Mouse (Mus musculus): Measurements from ENCODE around the gene Pde4d. TPM values are rescaled to one million over a fixed set of nuclear protein-coding genes. Genes with fewer than 3 reads are reported as not detected.

The Pde4d gene
- polyA plus RNA-seq, 3 experiments from 2014 or later, result 6.8 to 7.6 (median 7.4) TPM

DNA sequence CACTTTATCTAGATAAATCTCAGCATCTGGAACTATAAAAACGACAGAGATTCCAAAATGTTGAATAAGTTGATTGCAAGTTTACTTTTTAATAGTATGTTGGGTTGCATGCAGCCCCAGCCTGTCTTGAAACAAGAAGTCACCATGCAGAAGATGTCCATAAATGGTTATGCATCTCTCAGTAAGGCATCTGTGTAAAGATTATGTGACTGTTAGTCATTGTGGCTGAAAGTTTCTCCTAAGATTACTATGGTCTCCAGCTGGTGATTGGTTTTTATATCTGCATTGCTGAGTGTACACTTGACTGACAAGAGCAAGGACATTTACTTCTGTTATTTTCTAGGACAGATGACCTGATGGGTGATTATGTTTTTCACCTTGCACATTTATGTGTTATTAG, 1265.6 kb downstream of the Pde4d start:
- ATAC-seq, result no peak

DNA sequence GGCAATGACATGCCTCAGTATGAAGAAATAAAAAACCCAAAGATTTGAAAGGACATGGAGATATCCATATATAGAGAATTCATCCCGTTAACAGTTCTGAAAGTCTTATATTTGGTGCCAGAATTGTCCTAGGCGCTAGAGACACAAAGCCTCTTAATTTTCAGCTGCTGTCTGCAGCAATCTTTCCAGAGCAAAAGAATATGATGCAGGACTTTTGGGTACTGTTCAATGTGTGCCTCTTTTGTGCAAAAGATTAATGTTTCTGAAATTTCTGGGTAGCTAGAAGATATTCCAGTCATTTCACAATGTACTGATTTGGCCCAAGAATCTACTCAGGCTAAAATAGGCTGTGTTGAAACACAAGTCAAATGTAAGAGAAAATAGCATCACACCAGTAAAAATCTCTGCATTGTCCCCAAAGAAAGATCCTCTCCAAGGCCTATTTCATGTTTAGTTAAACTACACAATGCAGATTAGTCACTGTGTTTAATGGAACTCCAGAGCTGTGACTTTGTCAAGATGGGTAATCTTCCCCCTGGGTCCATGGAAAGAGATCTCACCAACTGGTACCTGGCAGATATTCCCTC, 1270.5 kb downstream of the Pde4d start:
- no peak for ATAC-seq

DNA sequence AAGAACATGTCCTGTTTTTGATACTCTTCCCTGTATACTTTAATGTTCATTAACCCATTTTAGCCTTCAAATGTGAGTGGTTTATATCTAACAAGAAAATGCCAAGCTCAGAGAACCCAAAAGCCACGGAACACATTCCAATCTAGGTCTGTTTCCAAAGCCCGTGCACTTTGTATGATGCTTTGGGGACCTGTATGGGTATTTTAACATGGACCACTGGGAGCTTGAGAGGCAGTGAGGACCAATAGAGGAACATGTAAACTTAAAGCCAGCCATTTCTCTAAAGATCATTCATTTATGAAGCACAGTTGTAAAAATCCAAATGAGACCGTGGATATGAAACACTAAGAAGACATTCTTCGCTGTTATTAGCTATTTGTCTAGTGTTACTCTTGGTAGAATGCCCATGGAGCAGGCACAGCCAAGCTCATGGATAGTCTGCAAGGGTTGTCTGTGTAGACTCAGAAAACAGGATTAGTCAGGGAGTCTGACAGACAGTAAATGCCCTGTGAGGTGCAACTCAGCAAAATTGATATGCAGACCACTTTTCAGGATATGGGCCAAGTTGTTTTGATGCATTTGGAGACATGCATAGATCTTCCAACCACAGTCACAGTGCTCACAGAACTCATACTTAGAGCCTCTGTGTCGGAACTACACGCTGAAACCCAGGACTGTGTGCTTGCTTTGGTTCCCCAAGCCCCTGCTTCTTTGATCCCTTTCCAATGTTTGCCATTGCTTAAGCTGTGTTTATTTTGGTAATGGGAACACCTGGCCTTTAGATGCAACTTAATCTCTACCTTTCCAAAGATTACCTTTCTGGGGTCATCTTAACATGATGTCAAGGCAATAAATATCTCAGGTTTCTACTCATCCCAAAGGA, 1272.7 kb downstream of the Pde4d start:
- no peak for ATAC-seq

DNA sequence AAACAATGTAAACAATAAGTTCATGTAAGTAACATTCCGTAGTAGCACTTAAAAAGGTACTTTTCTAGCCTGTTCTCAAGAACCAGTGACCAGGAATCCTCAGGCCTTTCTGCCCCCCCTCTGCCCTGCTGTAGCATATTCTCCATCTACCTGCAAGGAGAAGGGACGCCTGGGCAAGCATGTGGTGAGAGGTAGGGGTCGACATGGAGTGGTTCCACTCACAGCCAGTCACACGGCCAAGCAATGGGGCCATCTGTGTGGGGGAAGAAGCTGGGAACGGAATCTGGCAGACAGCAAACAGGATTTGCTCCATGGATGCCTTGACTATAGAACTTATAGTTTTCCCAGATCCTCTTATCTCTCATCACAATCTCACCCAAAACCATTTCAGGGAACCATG, 1277.6 kb downstream of the Pde4d start:
- ATAC-seq, result no peak

DNA sequence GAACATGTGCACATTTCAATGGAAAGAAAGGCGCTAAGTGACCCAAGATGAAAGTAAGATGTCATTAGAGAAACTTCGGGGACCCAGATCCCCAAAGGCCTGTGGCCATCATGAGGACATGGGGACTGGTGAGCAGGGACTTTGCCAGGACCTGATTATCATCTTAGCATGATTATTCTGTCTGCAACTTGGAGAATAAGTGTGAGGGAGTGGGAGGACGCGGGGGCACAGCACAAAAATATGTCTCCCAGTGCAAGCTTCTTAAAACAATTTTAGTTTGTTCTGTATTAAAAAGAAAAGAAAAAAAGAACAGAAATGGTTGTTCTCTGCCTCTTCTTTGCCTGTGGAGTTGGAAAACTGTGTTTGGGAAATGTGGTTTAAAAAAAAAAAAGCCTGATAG, 1279.9 kb downstream of the Pde4d start:
- ATAC-seq, result no peak

DNA sequence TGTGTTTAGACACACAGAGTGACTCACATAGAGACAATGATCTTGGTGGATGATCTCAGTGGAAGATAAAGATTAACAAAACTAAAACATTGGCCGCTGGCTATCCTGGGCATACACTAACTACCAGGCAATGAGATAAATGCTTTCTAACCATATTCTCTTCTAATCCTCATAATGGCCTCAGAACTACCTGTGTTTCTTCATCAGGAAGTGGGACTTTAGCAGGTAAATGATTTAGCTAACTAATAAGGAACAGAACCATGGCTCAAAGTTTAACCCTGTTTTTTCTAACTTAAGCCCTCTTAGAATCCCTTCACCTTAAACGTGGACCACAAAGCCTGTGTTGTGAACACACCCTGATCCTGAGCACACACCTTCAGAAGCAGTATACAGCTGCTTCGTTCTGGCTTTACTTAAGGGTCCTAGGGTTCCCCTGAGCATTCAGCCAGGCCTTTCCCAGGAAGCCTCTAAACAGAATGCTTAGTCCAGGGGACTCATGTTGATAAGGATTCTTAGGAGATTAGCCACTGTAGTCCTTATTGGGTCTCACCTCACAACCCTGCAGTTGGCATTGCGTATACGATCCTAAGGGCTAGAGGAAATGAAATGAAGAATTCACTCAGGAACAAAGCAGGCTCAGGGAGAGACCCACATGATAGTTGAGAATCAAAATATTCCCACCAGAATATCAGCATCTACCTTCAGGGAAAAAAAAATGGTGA, 1283.1 kb downstream of the Pde4d start:
- ATAC-seq, result no peak

DNA sequence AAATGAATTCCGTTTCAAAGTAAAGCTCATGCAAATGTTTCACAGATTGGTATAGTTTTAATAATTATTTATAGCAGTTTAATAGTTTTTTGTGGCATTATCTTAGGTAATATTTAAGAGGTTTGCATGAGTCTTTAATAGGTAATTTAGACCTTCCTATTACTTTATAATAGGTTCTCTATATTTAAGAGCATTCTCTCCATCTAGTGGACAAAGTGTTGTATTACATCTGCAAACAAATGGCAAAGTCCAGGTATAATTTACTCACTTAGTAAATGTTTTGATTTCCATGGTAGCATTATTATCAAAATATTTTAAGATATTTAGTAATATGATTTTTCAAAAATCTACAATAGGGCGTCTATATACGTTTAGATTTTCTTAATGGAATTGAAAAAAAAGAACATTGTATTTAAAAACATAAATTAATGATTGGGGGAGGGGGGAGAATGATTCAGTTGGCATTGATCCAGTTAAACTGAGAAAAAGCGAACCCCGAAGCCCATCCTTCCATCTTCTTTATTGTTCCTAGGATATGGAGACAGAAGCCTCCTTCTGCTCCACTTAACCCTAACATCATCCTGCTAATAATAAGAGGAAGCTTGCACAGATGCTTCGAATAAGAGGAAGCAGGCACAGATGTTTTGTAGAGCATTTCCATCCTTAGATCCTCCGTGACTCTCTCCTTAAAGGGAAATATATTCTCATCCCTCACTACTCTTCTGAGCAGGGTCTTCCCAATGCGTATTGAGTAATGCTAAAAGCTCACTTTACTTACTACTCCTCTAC, 1286.7 kb downstream of the Pde4d start:
- peak; percentile 60 for ATAC-seq

DNA sequence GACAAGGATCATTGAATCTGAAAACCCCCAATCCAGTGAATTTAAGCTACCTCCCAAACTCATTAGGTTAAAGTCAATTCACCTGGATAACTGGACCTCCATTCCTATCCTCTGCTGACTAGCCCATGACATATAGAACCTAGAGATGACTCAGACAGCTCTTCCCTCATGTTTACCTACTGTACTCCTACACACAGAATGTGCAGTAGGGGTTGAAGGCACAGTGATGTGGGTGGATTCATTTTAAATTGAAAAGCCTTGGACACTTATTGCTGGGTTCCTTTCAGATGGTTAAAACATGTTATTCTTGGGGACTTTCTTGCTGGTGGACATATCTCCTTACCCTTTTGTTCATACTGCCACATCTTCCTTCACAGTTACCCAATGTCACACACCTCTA, 1296.7 kb downstream of the Pde4d start:
- ATAC-seq, result no peak

DNA sequence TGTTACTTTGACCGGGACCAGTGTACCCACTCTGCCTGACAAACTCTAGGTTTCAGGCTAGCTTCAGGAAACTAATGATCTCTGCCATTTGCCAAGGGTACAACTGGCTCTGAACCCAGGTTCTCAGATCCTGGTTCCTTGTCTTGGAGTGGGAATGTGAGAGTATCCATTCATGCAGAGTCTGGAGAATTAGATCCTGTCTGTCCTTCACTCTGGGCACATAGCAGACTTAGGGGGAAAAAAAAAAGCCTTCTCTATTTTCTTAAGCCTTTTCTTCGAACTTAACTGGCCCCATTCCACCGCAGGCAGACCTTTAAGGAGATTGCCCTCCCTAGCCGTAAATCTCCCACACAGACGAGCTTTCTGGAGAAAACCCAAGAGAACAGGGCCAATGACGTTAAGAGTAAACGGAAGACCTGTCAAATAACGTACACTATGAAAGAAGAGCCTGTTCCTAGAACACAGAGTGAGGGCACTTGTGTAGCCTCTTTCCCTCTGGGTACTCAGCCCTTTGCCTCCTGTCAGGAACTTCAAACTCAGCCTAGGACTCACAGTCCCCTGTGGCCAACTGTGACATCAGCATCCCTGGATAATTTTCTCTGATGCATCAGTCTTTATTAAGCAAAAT, 1302.6 kb downstream of the Pde4d start:
- no peak for ATAC-seq

DNA sequence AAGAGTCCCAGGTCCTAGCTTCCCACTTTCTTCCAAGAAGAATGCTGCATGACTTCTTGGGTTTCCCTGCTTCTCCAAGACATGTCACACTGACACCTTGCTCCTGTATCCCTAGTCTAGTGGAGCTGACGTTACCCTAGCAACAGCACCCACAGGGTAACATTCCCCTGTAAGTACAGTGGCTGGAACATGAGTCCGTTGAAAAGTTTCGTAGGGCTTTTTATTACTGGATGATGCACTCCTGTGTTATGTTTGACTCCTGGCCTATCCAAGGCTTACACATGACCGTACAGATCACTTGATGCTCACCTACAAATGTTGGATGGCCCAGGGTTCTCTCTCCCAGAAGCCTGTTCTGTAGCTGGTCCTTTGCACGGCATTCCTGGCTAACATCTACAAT, 1307.1 kb downstream of the Pde4d start:
- no peak for ATAC-seq

DNA sequence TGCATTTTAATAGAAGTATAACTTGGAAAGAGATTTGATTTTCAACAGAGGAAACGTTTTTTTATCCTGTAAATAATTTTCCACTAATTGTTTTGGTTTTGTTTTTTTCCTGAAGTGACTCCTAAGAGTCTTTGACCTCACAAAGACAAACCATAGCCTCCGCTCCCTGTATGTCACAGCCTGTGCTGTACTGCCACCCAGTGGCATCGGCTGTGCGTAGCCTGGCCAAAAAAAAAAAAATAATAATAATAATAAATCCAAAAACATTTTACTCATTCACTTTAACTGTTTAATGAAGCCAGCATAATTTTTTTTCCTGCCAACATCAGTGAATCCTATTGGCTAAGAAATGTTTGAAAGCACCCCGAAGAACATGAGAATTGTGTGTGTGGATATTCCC, 1309.5 kb downstream of the Pde4d start:
- no peak for ATAC-seq

DNA sequence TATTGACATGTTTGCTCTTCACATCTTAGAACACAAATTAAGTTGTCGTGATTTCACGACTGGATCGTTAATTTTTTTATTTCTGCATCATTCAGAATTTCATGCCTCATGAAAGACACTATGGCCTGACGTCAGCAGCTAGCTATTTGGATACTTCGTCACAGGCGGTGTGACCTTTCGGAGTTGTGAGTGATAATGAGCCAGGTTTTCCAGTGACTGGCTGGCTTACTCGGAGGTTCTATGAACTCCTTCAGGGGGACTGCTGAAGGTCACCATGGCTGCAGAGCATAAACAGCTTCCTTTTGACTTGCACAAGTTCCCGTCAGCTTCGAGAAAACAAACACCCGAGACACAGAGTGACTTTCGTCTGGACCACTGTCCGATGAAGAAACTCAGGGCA, 1311.3 kb downstream of the Pde4d start:
- no peak for ATAC-seq

DNA sequence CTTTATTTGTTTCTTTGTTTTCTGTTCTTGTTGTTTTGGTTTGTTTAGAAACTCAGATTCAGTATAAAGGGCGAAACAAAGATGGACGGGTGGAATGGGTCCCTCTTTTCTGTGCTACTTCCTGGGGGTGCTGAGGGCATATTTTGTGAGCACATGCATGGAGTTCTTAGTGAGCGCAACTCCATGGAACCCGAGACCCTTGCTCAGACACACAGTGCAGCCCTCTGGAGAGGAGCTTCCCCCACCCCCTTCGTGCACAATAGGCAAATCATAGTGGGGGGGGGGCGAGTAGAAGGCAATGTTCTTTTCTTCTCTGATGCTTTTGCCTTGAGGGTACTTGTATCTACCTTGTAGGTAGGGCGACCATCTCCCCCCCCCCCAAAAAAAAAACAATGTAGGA, 1325.0 kb downstream of the Pde4d start:
- ATAC-seq, result no peak

DNA sequence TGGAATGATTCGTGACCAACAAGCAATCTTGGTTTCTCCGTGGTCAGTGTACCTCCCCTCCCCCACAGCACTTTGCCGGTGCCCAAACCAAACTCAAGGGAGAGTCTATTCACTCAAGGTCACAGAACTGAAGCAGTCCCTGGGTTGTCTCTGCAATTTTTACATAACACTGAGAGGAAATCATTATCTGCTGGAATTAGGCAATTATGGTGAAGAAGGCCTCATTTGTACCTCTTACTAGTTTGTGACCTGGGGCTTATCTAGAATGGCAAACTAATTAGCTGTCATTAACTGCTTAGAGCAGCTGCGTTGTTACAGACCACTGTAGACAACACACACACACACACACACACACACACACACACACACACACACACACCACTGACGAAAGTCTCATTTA, 1325.4 kb downstream of the Pde4d start:
- ATAC-seq, result no peak

DNA sequence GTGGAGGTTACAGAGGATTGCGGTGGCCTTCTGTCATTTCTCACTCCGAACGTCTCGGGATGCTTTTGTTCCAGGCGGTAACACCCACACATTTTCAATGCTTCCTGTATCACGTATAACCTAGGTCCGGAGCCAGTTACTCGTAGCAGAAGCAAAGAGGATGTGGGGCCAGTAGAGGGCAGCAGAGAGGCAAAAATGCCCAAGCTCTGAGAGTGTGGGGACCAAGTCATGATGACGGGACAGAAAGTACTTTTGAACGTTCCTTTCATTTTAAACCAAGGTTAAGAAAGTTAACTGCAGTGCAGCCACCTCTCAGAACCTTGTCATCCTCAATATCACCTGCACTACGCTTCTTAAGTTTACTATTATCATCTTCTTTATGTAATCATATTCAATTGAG, 1326.4 kb downstream of the Pde4d start:
- ATAC-seq, result peak; percentile 99

DNA sequence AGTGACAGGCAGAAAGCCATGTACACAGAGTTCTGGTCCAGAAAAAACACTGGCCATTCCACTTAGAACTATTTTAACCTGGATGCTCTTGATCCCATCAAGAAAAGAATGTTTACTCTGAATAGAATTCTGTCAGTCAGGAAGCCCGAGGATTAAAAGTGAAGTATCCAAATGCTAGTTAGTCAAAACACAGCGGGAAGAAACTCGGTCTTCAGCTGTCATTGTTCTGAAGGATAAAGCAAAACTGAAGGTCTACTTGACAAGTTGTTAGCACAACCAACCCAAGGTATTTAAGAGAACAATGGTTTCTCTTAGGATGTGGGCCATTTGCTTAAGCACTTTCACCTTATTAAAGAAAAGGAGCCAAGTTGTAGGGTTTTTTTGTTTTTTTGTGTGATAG, 1327.2 kb downstream of the Pde4d start:
- no peak for ATAC-seq

DNA sequence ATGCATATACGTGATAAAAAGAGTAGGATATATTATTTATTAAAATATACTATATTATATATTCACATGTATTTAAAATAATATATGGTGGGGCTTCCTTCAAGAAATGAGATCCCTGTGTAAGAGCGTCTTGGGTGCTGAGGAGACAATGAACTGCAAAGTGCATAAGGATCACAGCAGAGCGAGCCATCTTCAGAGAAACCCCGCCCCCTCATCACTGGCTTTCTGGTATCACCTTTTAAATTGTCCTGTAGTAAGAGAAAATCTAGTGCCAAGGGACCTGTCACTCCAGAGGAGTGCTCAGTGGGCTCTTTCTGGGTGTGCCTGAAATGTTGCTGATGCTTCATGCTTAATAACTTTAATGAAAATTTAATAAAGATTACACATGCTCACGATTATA, 1327.7 kb downstream of the Pde4d start:
- ATAC-seq, result no peak

DNA sequence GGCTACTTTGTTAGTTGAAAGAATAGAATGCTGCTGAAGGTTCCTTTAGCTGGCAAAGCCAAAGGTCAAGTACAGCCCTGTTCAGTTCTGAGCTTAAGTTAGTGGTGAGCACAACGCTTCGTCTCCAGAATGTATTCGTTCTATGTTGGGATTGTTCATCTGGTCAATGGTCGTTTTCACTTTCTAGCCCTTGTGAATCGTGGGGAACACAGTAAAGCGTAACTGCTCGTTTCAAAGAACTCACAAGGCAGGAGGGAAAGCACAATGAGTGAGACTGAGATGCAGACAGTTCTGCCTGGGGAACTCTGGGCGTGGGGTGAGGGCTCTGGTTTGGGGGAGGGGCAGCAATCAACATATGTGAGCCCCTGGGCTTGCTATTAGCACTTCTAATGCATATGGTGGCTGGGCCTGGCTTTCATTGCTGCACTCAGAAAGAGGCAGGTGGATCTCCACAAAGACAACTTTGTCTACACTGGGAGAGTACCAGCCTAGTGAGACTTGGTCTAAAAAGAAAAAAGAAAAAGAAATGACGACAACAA, 1328.6 kb downstream of the Pde4d start:
- no peak for ATAC-seq

DNA sequence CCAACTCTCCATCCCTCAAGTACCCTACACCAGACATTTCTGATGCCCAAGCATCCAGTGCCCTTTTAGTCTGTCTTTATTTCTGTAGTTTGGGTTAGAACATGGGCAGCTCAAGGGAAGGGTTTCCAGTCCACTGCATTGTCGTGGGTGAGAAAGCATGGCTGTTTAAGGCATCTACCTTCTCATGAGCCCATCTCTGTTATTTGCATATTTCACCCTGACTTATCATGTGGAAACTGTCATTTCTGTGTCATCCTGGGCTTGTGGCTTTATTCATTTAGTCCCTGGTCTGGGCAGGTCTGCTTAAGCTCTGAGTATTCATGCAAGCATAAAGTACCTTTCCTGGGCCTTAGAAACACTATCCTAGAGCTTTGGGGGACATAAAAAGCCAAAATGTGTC, 1331.7 kb downstream of the Pde4d start:
- ATAC-seq, result no peak

DNA sequence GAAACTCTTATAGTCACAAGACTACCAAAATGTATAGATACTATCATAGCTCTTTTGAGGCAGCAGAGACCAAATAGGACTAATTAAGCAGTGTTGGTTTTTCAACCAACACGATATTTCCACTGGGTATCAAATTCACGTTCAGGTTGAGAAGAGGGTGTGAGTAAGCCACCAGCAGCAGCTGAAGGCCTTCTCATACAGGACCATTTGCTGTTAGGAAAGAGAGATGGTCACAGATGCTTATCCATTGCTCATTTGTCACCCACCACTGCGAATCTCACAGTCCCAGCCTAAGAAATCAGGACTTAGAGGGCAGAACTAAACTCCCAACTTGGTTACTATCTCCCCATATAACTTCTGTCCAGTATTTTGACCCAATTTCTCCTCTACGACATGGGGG, 1338.9 kb downstream of the Pde4d start:
- ATAC-seq, result no peak

DNA sequence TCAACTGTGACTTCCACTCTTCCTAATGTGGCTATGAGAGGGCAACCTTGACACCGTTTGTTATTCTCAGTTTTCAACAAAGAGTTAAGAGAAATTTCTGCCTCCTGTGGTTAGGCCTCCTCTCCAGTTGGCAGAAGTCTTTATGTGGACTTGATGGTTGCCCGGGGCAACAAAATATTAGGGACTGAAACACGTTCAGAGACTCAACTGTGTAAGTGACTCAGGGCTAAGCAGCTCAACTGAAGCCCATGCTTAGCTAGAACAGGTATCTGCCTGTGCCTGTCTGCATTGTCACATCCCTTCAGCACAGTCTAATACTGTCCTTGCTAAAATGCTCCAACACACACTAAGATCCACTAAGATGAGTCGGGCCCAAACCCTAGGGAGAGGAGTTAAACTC, 1339.4 kb downstream of the Pde4d start:
- ATAC-seq, result no peak

DNA sequence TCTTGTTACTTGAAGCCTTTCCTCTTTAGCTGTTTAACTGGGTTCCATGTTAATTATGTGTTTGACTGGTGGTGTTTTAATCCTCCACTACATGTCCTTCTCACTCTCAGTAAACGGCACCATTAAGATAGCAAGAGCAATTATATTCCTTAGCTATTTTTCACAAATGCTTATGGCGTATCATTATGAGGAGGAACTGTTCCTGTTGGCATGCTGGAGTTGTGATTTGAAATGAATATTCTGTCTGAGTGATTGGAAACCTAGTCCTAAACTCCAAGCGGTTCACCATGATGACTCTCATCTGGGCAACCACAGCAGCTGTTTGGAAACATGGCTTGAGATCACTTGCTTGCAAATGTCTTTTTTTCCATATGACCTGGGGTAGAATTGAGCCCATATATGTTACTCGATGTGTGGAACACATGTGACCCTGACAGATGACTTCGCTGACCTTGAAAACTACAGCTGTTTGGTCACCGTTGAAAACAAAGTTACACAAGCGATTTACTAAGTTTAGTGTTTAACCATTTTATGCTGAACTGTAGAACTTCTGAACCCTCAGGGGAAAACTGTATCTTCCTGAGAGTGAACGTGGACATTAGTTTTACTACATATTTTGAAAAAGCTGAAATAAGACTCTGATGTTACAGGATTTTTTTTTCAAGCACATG, 1340.4 kb downstream of the Pde4d start:
- no peak for ATAC-seq

Measured in inflammation-experienced regulatory T-cells, adult 6 months (primary cell).